Mouse (Mus musculus): Measurements from ENCODE around the gene Ccdc93.

Ccdc93 gene

DNA sequence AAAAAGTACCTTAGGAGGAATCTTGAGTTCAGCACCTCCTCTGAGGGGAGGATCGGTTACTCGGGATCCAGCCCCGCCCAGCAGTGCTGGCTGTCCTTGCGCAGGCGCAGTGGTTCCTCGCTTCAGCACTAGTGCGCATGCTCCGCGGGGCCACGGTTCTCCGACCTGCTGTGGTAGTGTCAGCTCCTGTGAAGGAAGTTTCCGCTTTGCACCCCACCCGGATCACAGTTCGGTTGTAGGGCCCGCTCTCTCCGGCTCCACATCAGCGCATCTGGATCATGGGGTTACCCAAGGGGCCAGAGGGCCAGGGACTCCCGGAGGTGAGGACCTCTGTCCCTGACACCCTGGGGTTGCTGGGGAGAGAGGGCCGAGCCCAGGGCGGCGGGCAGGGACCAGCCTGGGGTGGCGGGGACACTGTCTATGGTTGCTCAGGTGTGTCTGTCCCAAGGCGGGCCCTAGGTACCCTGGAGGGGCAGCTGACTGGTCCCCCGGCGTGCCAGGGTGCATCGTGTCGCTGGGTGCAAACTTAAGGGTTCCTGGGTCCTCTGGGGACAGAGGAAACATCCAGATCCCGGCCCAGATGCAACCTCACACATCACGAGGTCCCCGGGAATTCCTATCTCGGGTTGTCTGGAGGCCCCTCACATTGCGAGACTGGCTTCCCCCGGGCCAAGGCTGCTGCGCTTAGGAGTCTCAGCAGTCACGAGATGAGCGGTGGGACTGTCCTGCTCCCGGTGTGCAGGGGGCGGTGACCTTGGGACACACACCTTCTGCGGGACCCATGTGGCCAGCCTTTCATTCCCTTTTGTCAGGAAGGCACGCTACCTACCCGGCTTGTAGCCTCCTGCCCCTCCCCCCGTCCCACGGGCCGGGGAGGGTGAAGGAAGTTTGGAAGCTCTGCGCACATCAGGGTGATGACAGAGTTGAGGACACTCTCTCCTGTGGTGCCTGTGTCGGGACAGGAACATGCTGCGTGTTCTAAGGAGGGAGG, at the start of gene Ccdc93:
TSS of gene Ccdc93 (plus strand) at position 112 of the 991 bp plus-strand sequence.
- DNase-seq (ENCODE audit: low read depth, low spot score), result peak; percentile 95

DNA sequence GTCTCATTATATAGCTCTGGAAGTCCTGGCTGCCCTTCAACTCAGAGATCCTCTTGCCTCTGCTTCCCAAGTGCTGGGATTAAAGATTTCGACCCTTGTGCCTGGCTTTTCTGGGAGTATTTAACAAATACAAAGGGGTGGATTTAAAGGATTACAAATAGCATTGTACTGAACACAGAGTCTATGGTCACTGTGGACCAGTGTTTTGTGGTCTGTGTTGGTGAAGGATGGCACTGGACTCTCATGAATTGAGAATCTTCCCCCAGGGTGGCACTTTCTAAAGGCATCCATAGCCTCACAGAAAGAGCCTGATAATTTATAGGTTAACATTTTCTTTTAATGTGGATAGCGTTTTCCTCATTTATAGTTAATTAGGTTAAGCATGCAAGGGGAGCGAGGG, 49.3 kb upstream of the Ccdc93 start:
- DNase-seq (ENCODE audit: low read depth, low spot score), result no peak

DNA sequence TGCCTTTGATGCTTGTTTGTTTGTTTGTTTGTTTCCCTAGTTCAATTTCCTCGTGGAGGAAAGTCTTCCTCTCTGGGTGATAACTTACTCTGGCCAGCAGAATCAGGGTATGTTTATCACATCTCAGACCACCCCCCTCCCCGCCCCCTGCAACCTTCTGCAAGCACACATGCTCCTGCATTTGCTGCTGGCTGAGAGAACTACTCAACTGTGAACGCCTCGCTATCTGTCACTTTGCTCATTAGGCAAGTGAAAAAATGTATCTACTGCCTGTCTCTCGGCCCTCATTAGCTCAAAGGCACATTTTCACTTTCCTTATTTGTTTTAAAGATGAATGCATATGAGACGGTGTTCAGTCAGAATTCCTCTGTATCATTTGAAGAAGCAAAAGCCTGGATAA, 42.5 kb upstream of the Ccdc93 start:
- DNase-seq (ENCODE audit: low read depth, low spot score), result no peak

DNA sequence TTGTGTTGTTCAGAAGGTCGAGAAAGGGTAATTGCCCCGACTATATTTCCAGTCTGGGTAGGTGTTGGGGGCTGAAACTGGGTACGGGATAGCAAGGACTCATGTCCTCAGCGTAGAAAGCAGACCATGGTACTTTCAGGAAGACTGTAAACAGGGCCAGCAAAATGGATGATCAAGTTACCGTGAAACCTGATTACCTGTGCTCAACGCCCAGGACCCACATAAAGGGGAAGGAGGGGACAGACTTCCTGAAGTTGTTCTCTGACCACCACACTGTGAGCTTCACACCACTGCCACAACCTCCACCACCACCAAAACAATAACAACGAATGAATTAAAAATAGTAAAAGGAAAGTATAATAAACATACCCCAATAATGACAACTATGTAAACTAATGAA, 42.1 kb upstream of the Ccdc93 start:
- DNase-seq (ENCODE audit: low read depth, low spot score), result no peak

DNA sequence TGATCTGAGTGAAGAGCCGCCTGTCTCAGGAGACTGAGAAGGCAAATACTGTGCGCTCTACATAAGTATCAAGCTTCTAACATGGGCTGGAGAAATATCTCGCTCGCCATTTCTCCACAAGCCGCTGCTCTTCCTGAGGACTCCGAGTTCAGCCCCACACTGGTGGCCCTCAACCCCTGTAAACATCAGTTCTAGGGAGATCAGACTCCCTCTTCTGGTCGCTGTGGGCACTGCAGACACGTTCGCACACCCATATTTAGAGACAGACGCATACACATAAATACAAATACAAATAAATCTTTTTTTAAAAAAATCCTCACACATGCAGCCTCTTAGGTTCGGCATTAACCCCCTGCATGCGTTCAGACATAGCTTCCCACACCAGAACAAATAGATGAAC, 41.3 kb upstream of the Ccdc93 start:
- DNase-seq (ENCODE audit: low read depth, low spot score), result no peak

DNA sequence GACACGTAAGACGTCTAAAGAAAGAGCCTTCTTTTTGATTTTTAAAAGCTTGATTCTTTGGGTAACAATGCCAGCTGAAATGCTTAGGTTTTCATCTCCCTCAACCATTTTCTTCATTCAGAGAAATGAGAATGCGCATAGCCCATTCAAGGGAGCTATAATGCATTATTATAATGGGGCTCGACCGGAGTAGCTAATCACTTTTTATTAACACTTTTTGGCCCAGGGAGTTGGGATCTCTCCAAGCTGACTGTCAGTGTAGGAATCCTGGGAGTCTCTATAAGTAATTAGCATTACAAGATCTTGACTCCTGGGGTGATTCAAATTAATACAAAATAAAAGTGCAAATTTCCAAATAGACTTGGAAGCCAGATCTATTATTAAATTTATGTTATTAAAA, 40.8 kb upstream of the Ccdc93 start:
- no peak for DNase-seq (ENCODE audit: low read depth, low spot score)

DNA sequence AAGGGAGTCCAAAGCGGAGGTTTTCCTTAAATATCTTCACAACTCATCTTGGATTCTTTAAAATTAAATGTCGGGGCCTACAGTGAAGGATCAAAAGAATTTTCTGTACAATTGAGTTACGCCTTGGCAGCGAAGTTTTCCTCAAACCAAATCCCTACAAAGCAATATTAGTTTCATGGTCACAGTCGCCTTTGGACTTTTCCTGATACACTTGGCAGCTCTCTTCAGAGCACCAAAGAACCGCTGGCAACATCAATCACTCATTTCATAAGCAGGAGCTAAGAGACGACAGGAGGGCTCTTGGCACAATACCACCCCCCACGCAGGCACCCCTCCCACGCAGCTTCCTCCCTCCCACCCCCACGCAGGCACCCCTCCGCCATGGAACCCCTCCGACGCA, 40.4 kb upstream of the Ccdc93 start:
- DNase-seq (ENCODE audit: low read depth, low spot score), result no peak

DNA sequence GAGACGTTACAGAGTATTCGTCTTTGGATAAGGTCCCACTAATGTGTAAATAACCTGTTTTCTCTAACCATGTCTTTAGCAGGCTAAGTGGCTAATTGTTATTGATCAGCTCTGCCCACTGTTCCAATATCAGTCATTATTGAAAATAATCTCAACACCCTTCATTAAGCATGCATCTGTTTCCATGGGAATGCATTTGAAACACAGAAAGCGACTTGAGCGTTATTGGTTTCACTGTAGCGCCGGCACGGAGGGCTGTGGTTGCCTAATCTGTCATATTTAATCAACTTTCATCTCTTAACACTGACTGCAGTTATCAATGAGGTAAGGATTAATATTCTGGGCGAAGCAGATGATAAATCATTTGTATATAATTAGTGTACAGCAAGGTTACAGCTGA, 40.0 kb upstream of the Ccdc93 start:
- DNase-seq (ENCODE audit: low read depth, low spot score), result no peak

DNA sequence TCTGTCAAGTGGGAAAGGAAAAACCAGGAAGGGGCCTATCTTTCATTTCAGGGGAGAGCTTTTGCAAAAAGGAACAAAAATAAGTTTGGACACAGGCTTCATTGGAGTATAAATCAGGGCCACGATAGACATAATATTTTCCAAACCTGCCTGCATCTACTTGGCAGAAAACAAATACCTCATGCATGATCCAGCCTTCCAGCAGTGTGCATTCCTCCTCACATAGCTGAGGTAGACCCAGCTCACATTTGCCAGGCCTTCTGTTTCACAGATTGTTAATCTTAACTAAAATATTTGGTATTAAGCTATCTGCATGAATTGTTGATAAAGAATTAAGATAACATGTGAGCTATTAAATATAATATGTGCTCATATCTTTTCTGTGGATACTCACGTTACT, 37.7 kb upstream of the Ccdc93 start:
- no peak for DNase-seq (ENCODE audit: low read depth, low spot score)

DNA sequence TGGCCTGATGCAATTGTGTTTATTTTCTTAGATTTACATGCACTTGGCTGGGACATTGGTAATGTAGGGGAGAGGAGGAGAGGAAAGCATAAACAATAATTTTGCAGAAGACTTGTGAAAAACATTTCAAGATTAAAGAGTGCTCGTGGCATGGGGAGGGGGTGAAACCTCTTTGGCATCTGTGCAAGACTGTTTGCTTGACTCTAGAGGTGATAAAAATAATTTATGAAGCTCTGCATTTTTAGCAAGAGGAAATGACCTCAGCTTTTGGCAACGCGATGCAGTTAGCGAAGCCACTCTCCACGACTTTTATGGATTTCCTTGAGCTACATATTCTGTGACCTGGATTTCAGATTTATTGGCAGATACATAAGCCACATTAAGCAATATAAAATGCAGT, 36.1 kb upstream of the Ccdc93 start:
- no peak for DNase-seq (ENCODE audit: low read depth, low spot score)

DNA sequence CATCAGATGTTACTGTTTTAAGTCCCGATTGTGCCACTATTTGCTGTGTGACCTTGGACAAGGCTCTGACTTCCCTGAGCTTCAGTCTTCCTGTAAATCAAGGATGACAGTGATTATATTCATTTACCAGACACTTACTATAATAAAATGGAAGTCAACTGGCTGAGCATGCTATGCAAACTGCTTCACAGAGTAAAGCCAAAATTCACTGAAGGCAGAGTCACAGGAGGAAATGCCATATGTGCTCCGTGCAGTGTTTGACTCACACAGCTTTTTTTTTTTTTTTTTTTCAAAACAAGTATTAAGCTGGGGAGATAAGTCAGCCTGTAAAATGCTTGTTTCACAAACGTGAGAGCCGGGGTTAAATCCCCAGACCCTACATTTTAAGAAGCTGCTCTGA, 34.3 kb upstream of the Ccdc93 start:
- no peak for DNase-seq (ENCODE audit: low read depth, low spot score)

DNA sequence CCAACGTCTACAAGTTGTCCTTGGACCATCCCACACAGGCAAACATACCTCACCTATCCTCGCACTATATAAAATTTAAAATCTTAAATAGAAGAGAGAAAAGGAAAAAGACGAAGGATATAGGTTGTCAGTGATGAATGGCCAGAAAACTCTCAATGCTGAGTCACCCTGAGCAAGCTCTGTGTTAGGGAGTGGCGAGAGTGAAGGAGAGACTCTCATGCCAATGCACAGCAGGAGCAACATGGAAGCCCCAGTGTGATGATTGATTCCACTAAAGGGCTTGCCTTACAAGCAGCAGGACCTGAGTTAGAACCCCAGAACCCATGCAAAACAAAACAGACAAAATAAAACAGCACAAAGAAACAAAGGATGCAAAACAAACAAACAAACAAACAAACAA, 32.6 kb upstream of the Ccdc93 start:
- DNase-seq (ENCODE audit: low read depth, low spot score), result no peak

DNA sequence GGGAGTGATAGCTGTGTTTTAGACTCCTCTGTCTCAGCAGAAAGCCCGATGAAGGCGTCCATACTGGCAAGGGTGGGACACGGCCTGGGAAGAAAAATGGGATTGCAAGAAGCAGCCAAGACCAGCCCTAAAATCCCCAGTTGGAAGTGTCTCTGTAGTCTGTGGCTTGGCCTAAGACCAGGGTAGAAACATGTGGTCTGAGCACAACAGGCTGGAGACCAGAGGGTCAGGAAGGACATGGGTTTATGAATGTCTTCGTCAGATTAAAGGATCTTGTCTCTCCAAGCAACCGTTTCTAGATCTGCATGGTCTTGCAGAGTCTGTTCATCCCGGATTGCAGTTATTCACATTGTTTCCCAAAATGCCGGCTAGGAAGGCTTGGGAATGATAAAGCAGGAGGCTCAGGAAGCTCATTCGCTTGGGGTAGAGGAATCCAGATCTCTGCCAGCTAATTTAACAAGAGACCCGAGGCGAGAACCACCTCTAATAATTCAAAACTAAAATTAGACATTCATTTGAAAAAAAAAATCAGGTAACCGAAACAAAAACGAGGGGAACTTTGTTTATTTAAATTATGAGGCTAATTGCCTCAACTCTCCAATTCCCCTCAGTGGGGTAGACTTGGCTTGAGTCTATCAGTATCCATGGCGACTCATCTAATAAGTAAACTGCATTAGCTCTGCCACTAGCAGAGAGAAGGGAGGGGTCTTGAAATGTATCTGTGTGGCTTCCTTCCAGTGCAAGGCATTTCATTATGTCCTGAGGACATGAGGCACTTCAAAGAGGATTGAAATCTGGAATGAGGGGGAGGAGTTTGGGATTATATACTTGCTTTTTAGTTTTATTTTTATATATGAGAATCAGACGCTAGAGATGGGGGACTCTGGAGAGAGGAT, 31.6 kb upstream of the Ccdc93 start:
- no peak for DNase-seq (ENCODE audit: low read depth, low spot score)

DNA sequence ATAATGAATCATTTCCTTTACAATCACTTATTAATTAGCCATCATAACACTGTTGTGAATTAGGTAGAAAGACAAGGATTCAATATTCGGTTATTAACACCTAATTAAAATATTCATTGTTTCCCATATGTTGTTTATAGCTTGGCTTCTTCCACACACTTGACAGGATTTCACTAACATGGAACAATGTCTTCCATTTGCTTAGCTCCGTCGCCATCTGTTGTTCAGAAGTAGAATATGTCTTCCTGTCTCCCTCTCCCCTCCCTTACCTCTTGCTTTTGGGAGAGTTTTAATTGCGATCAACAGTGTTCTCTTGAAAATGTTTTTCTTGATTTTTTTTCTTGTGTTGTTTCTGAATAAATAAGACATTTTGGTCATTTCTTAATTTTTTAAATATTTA, 30.6 kb upstream of the Ccdc93 start:
- DNase-seq (ENCODE audit: low read depth, low spot score), result peak; percentile 16

DNA sequence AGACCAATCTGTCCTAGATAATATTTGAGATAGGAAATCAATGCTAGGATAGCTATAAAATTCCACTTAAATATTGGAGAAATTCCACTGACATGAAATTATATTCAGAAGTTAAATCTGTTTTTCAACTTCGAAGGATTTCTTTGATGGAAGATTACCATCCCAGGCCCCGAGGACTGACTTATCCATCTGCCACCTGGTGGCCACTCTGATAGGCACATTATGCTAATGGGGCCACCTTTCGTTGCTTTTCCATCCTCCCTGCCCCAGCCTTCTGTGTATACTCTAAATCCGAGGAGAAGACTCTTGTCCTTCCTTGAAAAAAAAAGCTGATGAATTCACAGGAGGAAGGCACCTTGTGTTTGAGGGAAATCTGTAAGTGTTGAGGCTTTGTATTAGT, 11.8 kb upstream of the Ccdc93 start:
- DNase-seq (ENCODE audit: low read depth, low spot score), result no peak

DNA sequence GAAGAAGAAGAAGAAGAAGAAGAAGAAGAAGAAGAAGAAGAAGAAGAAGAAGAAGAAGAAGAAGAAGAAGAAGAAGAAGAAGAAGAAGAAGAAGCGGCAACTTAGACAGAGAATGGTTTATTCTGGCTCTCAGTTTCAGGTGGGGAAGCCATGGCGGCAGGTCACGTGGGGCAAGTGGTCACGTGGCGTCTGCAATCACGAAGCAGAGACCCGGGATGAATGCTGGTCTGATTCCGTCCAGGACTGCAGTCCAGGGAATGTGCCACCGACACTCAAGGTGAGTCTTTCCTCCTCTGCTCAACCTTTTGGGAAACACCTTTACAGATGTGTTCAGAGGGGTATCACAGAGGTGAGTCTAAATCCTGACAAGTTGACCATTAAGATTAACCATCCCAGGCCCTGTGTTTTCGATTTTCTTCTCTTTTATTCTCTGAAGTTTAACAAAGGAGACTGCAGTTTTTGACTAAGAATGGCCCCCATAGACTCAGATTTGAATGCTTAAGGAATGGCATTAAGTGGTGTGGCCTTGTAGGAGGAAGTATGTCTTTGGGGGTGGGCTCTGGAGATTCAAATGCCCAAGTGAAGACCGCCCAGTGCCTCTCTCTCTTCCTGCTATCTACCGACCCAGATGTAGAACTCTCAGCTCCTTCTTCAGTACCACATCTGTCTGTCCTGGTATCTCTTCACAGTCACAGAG, 11.1 kb upstream of the Ccdc93 start:
- DNase-seq (ENCODE audit: low read depth, low spot score), result no peak

DNA sequence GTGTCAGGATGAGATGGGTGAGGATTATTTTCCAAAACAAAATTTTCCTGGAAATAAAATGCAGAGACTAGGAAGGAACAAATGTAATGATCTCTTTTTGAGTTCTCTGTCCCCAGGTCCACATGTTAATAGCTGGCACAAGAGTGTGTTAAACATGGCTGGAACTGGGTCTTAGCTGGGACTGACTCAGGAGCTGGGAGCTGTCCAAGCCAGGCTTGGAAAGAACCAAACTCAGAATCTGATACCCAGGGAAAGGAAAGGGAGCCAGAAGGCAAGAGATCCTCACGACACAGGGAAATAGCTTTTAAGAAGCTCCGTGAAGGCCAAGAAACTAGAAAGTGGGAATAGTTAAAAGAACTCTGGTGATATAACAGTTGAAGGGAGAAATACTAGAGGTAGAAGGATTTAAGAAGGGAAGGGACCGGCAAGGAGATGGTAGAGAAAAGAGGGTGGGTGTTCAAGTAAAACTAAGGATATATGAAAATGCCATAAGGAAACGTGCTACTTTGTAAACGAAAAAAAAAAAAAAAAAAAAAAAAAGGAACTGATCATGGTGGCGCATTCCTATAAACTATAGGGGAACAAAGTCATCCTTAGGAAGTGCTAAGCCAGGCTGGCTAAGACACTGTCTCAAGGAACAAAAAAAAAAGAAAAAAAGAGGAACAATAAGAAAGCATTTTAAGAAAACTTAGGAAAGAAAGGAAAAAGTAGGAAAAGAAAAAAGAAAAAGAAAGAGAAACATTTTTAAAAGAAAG, 489 bp upstream of the Ccdc93 start:
- no peak for DNase-seq (ENCODE audit: low read depth, low spot score)

DNA sequence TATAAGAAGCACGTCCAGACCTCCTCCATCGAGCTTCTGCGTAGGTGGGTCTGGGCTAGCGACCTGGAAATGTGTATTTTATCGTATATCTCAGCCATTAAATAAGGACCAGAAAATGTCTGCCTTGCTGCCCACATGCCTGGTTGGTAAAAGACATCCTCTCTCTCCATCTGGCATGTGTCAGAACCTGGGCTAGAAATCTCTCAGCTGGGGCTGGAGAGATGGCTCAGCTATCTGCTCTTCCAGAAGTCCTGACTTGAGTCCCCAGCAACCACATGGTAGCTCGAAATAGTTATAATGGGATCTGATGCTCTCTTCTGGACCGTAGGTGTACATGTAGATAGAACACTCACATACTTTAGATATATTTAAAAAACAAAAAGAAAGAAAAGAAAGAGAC, 5.1 kb downstream of the Ccdc93 start:
- DNase-seq (ENCODE audit: low read depth, low spot score), result no peak

DNA sequence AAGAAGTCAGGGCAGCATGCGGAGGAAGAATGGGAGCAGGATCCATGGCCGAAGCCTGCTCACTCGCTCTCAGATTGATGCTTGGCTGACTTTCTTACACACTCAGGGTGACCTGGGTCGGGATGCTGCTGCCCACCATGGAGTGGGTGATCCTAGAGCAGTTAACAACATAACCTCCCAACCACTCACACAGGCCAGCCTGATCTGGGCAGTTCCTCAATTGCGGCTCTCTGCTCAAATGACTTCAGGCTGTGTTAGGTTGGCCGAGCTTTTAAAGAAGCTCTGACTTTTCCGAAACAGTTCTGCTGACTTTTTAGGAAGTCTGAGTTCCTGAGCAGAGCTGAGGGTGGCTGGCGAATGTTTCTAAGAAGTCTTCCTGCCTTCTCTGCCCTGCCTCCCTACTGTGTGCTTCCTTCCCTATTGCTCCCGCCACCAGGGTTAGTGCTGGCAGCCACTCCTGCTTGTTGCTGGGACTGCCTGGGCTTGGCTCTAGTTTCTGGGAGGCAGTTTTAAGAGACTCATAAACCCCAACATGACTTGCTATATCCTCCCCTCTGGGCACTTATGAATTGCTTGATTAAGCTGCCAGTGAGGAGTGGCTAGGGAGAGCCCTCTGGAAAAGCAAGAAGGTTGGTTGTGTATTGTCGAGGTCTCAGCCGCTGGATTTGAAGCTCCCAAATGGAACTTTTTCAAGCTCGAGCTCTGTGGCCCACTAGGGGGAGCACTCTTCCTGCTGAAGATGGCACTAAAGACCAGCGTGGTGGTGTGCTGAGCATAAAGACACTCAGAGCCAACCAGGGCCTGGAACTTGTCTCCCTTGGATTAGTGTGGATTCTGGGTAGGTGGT, 9.9 kb downstream of the Ccdc93 start:
- peak; percentile 49 for DNase-seq (ENCODE audit: low read depth, low spot score)

DNA sequence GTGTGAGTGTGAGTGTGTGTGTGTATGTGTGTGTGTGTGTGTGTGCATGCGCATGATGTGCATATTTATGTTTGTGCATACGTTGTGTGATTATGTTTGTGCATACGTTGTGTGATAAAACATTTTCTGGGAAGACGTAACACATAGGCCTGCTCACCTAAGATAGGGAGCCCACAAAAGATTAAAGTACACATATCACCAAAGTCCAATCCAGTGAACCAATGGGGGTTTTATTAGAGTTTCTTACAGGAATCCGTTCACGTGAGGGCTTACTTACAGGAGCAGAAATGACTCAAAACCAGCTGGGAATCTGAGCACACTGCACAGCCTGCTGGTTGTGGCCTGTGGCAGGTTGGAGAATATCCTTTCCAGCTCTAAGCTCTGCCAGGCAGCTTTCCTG, 13.3 kb downstream of the Ccdc93 start:
- no peak for DNase-seq (ENCODE audit: low read depth, low spot score)
